Mouse (Mus musculus) naive thymus-derived CD4-positive, alpha-beta T cell, adult 2 months (primary cell): ENCODE results near the gene Serpinb11.

Experiments
- DNase-seq: peaks from one replicate; pipeline ENCODE4 v3.0.0-alpha.2; 2011; ENCODE audit warnings: low read depth

Gene Serpinb11

DNA sequence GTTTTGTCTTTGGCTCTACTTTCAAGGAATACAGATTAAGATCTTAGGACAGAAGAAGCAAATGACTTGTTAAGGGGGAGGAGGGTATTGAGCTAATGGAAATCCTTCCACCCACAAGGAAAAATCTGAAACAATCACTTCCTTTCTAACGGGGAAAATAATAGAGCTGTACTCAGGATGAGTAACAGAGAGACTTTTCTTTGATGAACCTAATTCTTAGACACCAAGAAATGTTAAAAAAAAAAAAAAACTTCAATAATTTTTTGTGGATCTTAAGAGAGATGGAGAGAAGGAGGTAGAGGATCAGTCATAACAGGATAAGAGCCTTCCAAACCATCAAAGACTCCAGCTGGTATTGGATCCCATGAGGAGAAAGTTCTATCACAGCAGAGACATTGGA, at the start of gene Serpinb11:
TSS of gene Serpinb11 (plus strand) at position 301 of the 400 bp plus-strand sequence.
- DNase-seq, result no peak

DNA sequence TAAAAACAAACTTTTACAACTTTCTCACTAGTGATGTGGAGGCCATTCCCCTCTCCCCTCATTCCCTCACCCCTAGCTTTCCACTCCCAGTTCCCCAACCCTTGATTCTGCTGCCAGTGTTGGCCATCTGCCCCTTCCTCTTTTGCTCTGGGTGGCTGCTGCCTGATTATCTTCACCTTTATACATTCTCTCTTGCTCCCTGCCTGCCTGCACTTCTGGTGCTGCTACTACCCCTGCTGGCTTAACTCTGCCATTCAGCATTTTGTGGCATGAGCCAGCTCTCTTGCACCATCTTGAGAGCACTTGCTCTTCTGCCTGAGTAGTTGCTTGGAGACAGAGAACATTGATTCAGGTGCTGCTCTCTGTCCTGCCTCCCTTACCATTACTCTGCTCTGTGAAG, 15.0 kb upstream of the Serpinb11 start:
- no peak for DNase-seq

DNA sequence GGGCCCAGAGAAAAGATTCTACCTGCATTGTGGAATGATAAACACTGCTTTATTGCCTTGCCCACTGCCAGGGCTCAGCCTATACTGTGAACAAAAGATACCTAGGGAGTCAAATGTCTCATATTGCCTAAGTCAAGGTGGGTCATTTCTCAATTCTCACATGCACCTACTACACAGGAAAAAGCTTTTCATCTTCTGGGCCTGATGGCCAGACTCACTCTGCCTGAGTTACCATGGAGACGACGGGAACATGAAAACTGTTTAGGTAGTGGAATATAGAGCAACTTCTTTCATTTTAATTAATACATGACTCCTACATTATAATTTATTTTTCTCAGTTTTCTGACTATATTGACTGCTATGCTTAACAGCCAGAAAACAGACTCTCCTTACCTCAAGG, 14.2 kb upstream of the Serpinb11 start:
- DNase-seq, result no peak

DNA sequence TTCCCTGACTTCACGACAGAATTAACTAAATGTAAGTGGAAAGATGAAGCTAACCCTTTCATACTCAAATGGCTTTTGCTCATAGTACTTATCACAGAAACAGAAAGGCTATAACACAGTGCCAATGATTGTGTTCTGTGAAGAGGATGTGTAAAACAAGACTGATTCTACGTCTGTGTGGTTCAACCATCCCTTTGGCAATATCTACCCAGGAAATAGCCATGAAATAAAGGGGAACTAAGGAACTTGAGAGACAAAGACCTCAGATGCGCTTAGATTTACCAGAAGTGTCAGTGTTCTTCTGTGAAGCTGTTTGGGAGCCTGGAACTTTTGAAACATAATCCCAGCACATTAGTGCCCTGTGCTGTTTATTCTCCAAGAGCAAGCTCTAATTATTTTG, 10.6 kb upstream of the Serpinb11 start:
- DNase-seq, result no peak

DNA sequence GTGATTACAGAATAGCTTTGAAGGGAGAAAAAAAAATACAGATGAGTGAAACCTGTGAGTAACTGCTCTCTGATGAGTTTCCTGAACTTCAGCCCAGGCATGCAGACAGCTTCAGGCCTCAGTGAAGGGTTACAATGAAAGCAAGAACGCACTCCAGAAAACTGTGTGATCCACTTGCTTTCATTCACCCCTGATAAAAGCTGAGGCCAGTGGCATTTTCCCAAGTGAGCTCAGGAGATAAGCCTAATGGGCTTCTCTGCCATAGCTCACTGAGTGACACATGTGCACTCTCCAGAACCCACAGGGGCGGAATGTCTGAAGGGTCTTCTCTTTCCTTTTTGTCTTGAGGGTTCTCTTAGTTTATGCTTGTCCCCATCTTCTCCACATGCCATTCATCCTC, 9.9 kb upstream of the Serpinb11 start:
- no peak for DNase-seq

DNA sequence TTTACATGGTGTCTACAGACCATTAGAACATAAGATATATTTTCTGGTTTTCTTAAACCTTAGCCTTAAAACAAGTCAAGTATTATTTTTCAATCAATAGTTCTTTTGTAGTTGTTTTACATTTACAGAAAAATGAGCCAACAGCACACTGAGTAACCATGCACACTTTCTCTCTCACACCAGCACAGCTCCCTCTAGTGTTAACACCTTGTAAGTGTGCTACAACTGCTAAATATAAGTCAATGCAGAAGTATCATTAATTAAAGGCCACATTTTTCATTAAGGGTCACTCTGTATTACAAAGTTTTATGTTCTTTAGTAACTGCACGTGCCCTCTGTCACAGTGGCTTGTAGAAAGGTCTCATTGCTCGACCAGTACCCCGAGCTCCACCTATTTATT, 8.0 kb upstream of the Serpinb11 start:
- DNase-seq, result no peak

DNA sequence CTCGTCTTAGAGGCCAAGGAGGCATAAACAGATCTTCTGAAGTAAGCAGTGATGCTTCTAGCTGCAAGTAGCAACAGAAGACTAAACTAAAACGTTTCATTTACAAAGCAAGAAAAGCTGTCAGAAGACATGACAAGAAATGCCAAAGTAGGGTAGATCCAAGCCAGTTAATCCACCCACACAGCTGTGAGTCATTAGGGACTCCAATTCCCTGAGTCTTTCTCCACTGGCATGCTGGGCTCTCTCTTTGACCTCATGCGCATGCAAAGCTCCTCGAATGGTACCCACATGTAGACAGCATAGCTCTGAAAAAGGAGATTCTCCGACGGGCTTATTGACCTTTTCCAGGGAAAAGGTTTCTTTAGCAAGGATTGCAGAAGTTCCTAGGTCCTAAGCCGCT, 5.0 kb downstream of the Serpinb11 start:
- no peak for DNase-seq

DNA sequence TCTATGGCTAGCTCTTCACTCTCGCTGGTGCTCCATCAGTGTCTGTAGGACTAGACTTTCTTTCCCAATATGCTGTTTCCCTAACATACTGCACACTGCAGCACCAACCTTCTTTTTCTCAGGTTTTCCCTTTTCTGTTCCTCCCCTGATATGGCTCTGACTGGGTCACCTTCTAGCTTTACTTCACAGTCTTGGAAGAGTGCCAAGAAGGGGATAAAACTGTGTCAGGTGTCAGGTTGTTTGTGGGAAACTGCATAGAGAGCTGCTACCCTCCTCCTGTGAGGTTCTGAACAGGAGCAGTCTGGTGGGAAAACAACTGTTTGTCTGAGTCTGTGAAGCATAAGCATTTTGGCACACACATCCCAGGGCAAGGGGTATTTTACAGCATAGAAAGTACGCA, 7.9 kb downstream of the Serpinb11 start:
- DNase-seq, result no peak

DNA sequence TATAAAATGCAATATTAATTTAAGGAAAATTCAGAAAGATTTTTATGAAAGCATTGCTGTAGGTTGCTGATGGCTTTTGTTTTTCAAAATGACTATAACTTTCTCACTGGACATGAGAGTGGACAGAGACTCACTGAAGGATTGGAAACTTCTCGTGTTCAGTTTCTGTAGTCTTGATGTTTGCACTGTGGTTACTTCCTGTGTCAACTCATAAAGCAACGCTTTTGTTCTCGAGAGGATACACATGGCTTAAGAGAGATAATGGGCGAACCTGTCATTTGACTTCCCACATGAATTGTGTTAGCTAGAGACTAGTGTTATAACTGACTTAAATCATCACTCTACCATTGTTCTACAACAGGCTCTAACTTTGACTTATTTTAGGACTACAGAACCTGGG, 16.0 kb downstream of the Serpinb11 start:
- no peak for DNase-seq

DNA sequence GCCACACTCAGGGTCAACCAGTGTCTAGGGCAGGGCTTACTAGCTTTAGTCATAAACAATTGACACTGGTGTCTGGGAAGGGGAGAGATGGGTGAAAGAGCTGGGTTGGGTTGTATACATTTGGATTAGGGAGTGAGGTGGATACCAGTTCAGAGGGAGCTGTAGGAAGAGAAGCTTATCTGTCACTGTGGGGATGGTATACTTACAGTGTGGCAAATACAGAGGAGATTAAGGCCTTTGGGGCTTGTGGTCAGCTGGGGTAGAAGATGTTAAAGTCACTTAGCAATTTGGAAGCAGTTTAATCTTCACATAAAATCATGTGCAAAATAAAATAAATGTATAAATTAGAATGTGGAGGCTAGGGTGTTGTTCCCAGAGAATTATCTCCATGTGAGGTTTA, 17.4 kb downstream of the Serpinb11 start:
- DNase-seq, result no peak

DNA sequence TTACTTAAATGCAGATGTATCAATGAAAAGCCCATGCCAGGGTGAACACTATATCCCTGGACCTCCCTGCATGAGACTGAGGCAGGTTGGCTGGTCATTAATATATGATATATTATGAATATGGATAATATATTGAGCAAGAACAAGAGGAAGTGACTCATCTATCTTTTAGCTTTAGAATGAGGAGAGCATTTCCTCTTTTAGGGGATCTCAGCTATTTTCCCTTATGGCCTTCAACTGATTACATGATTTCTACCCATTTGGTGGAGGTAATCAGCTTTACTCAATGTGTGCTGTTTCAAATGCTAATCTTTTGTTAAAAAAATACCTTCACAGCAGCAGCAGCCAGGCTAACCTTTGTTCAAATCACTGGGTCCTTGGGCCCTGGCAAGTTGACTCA, 20.5 kb downstream of the Serpinb11 start:
- no peak for DNase-seq

DNA sequence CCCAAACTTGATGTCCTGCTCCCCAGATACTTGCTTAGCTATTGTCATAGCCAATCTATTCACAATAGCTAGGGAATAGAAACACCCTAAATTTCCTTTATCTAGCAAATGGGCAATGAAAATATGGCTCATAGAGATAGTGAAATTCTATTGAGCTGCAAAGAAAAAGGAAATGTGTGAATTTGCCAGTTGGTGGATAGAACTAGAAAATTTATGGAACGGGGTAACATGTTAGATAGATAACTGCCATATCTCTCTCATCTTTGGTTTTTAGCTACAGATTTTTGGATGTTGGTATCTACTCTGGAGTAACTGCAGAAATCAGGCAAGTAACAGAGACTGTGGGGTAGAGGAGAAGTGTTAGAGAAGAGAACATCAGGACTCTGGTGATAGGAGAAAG, 21.4 kb downstream of the Serpinb11 start:
- no peak for DNase-seq

DNA sequence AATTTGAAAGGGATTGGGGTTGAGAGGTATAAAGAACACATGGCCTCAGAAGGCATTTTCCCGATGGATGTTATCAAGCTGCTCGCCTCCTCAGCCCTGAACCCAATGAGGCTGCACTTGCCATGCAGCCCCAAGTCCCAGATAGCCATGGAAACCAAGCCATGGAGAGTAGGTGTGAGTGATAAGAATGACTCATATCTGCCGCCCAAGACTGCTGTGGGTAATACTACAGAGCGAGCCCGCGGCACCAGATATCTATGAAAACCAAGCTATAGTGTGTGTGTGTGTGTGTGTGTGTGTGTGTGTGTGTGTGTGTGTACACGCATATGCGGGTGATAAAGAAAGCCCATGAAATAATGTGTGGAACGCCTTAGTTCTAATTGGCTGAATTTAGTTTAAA, 23.5 kb downstream of the Serpinb11 start:
- DNase-seq, result no peak

DNA sequence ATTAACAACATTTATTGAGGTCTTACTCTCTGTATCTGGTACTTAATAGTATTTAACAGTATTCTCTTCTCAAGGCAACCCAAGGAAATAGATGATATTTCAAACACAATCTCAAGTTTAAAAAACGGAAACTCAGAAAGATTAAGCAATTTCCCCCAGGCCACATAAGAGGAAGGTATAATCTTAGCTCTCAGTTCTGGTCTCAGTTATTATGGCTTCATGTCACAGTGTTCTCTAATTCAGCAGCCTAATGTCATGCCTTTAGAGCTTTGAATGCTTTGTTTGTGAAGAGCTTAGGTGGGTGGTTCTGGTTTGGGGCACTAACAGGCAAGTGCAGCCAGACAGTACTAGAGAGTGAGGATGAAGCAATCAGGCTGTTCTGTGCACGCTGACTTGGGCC, 28.8 kb downstream of the Serpinb11 start:
- DNase-seq, result no peak

DNA sequence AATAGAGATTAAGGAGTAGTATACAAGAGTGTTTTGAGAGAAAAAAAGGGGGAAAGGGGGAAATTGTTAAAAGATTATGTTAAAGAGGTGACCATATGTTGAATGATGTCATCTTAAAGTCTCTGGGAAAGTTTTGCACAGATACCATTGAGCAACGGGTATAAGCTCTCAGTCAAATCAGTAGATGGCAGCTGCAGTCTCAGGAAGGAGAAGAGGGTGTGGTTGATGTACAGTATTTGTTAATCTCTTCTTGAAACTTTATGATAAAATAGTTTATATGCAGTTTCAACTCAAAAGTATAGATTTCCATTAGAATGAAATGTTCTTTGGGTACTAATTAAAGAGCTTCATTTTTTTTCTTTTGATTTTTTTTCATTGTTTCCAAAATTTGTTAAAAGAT, 36.5 kb downstream of the Serpinb11 start:
- no peak for DNase-seq

DNA sequence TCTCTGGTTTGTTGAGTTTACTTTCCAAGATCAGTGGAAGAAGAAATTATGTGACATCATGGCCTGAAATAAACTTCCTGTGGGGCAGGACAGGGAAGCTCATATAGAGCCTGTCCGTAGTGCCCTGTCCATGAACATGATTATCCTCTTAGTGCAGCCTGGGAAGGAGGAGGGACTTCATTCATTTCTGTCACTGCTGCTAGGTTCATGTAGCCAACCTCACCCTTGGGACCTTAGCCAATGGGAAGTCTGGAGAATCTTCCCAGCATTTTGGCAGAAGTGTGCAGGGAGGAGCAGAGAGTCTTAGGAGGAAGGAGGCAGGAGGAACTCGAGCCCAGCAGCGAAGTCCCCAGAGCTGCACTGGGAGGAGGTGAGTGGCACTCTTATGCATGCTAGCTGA, 38.4 kb downstream of the Serpinb11 start, which contains the start of gene Serpinb7:
TSS of gene Serpinb7 (plus strand) at position 301 of the 400 bp plus-strand sequence.
- DNase-seq, result no peak

DNA sequence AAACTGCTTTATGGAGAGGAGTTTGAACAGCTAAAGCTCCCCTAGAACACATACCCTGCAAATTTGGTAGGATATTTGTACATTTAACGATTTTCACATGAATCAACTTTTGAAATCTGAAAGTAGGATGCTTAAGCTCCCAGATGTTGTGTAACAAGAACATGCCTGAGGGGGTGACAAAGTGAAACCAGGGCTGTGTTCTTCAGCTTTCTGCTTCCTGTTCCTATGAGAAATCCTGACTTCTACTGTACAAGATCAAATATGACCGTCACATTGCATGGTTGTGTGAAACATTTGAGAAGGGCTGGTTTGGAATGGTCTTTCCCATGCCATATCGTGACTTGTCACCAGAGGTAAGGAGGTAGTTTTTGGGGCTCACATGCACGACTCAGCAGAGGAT, 41.1 kb downstream of the Serpinb11 start:
- DNase-seq, result no peak

DNA sequence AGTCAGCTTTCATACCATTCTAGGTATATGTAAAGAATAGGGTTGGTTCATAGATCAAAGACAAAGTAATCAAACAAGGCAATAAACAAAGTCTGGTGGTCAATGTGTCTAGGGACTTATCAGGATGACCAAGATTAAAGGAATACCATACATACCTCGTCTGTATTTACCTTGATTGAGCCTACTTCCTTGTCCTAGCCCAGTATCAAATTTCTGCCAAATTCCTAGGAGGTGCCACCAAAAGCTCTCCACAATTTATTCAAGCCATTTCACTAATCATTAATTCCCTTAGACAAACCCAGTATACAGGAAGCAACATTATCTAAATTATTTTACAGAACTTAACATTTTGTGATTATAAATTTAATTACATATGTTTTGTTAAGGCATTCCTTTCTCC, 53.7 kb downstream of the Serpinb11 start:
- no peak for DNase-seq

DNA sequence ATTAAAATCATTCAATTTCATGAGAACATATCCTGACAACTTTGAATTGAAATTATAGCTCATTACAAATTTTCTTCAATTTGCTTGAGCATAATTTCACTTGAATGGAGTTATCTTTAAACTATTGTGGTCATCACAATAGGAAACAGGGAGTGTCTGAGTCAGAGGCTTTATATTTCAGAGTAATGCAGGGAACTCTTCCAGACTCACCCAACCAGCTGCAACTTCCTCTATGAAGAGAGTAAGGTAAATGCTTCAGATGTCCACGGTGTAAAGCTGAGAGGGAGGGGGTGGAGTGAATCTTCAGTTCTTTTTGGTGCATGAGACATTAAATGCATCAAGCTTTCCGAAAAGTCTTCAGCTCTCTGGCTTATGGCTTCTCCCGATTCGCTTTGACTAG, 61.5 kb downstream of the Serpinb11 start:
- no peak for DNase-seq
